Mouse (Mus musculus): ENCODE measurements at regions not wholly inside any gene's neighbourhood (a gene's known extent, or its start where the extent isn't known, plus 50 kb on each side); places are given as distances from the start of the nearest gene placed in this dataset.

DNA sequence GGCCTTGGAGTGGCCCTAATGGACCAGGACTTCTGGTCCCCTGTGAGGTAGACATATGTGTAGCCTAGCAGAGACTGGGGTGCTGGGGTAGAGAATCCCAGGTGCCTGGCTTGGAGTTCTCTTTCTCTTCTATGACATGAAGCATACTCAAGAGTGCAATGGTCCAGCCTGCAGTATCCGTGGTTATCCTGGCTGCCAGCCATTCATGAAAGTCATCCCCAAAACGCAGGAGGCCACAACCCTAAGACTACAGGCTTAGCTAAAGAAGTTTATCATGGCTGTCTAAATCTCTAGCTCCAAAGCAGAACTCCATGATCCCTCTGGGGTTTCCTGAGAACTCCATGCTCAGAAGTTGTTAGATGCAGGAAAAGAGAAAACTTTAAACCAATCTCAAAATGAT lies 117.0 kb downstream of the Chic2 start:
- TF ChIP-seq POLR2A (IDR thresholded peaks at IDR 0.05; ENCODE audit: borderline replicate concordance, insufficient read depth, low read length) = no peak
- no peak for TF ChIP-seq CTCF (IDR thresholded peaks at IDR 0.05; ENCODE audit: borderline replicate concordance, insufficient read depth, low read depth, low read length)
- H3K27me3 ChIP-seq (ENCODE audit: control insufficient read depth, insufficient read depth, low read length) = no peaks in the 10 kb centered on the region
- no peak overlapping the region for H3K27ac ChIP-seq (ENCODE audit: insufficient read depth, low read length)
- H3K4me1 ChIP-seq (ENCODE audit: control insufficient read depth, insufficient read depth, low read length) = no peaks in the 10 kb centered on the region; the same call in 1 of the 2 replicates
- DNase-seq = no peak
- no peak overlapping the region for H3K4me3 ChIP-seq (replicated peaks; ENCODE audit: insufficient read depth, low read depth, low read length)
- 58% methylated on average over 2 of the region's 2 CpGs for WGBS

DNA sequence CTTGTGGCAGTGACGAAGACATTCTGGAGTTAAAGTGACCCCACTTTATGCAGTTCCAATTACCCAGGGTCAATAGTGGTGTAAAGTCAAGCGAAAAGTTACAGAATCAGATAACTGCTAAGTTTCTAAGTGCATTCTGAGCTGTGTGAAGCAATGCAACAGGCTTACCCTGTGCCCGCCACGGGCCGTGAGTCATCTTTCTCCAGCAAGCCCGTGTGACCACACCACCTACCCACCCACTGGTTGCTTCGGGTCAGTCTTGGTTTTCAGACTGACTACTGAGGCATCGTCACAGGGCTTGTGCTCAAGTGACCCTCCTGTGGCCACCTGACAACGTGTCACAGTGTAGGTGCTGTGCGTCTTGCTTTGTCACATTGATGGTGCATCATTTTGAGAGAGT lies 118.8 kb downstream of the Chic2 start:
- no peaks in the 10 kb centered on the region for H3K27me3 ChIP-seq (ENCODE audit: control insufficient read depth, insufficient read depth, low read length)
- H3K4me3 ChIP-seq (replicated peaks; ENCODE audit: insufficient read depth, low read depth, low read length) = no peak overlapping the region
- H3K4me1 ChIP-seq (ENCODE audit: control insufficient read depth, insufficient read depth, low read length) = no peaks in the 10 kb centered on the region; the same call in 1 of the 2 replicates
- TF ChIP-seq CTCF (IDR thresholded peaks at IDR 0.05; ENCODE audit: borderline replicate concordance, insufficient read depth, low read depth, low read length) = no peak
- TF ChIP-seq POLR2A (IDR thresholded peaks at IDR 0.05; ENCODE audit: borderline replicate concordance, insufficient read depth, low read length) = no peak
- DNase-seq = no peak
- no peak overlapping the region for H3K27ac ChIP-seq (ENCODE audit: insufficient read depth, low read length)
- WGBS = 90% methylated on average over 10 of the region's 10 CpGs

DNA sequence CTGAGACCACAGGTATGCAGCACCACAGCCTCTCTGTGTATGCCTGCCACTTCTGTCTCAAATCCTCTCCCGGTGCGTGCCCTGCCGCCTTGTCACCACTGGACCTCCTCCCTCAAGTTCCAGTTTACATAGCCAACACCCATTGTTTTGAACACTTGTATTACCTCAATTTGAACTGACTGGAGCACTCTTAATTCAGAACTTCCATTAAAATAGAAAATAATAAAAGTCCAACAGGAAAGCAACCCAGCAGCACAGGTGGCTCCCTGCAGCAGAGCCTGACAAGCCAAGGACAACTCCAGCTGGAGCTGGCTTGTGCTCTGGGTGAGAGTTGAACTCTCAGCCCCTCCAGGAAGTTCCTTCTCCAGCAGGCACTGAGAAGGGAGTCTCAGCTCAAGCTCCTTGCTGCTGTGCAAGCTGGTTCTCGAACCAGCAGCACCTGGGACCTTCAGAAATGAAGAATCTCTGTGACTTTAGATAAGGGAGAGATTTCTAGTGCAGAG lies 120.5 kb downstream of the Chic2 start:
- DNase-seq = no peak
- H3K27ac ChIP-seq (ENCODE audit: insufficient read depth, low read length) = no peak overlapping the region
- TF ChIP-seq POLR2A (IDR thresholded peaks at IDR 0.05; ENCODE audit: borderline replicate concordance, insufficient read depth, low read length) (no peak), CTCF (IDR thresholded peaks at IDR 0.05; ENCODE audit: borderline replicate concordance, insufficient read depth, low read depth, low read length) (no peak)
- no peaks in the 10 kb centered on the region for H3K27me3 ChIP-seq (ENCODE audit: control insufficient read depth, insufficient read depth, low read length)
- WGBS = 87% methylated on average over 4 of the region's 4 CpGs
- no peaks in the 10 kb centered on the region; the same call in 1 of the 2 replicates for H3K4me1 ChIP-seq (ENCODE audit: control insufficient read depth, insufficient read depth, low read length)
- H3K4me3 ChIP-seq (replicated peaks; ENCODE audit: insufficient read depth, low read depth, low read length) = no peak overlapping the region

DNA sequence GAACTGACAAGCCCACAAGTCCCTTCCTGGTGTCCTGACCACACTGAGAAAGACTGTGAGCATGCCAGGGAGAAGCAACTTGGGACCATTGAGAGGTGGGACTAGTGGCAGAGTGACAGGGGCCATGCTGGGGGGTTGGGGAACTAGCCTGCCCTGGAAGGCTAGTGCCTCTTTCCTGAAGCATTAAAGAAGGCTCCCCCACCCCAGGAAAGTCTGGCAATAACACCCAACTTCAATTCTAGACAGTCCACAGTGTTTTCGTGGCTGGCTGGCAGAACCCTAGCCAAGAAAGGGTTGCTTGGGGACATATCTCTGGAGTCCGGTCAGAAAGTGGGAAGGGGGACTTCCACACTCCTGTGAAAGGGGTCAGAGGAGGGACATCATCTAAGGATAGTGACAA lies 121.2 kb downstream of the Chic2 start:
- no peak for TF ChIP-seq CTCF (IDR thresholded peaks at IDR 0.05; ENCODE audit: borderline replicate concordance, insufficient read depth, low read depth, low read length)
- no peak for TF ChIP-seq POLR2A (IDR thresholded peaks at IDR 0.05; ENCODE audit: borderline replicate concordance, insufficient read depth, low read length)

DNA sequence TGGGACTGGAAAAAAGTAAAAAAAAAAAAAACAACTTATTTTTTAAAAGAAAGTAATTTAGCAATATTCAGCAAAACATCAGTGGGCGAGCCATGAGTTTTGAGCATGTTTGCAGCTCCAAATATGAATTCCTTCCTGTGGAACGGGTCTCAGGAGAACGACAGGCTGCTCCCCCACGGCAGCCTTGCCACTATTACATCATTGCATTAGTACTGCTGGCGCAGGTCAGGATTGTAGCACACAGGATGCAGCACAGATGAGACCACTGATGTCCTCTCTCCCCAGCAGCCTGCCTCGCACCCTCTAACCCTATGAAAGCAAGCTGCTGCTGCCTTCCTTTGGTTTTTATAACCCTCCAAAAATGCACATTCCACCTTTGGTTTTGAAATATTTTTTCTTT lies 121.7 kb downstream of the Chic2 start:
- H3K4me1 ChIP-seq (ENCODE audit: control insufficient read depth, insufficient read depth, low read length) = no peaks in the 10 kb centered on the region; the same call in 1 of the 2 replicates
- WGBS = 81% methylated on average over 6 of the region's 6 CpGs
- H3K4me3 ChIP-seq (replicated peaks; ENCODE audit: insufficient read depth, low read depth, low read length) = no peak overlapping the region
- TF ChIP-seq CTCF (IDR thresholded peaks at IDR 0.05; ENCODE audit: borderline replicate concordance, insufficient read depth, low read depth, low read length) = no peak
- no peak overlapping the region for H3K27ac ChIP-seq (ENCODE audit: insufficient read depth, low read length)
- DNase-seq = no peak
- H3K27me3 ChIP-seq (ENCODE audit: control insufficient read depth, insufficient read depth, low read length) = no peaks in the 10 kb centered on the region

More for the DNA sequence above, 121.2 kb downstream of the Chic2 start:
- H3K4me3 ChIP-seq (replicated peaks; ENCODE audit: insufficient read depth, low read depth, low read length) = no peak overlapping the region
- no peaks in the 10 kb centered on the region for H3K27me3 ChIP-seq (ENCODE audit: control insufficient read depth, insufficient read depth, low read length)
- no peak for DNase-seq
- no peaks in the 10 kb centered on the region; the same call in 1 of the 2 replicates for H3K4me1 ChIP-seq (ENCODE audit: control insufficient read depth, insufficient read depth, low read length)
- H3K27ac ChIP-seq (ENCODE audit: insufficient read depth, low read length) = no peak overlapping the region
- WGBS = 40% methylated on average over 2 of the region's 2 CpGs

DNA sequence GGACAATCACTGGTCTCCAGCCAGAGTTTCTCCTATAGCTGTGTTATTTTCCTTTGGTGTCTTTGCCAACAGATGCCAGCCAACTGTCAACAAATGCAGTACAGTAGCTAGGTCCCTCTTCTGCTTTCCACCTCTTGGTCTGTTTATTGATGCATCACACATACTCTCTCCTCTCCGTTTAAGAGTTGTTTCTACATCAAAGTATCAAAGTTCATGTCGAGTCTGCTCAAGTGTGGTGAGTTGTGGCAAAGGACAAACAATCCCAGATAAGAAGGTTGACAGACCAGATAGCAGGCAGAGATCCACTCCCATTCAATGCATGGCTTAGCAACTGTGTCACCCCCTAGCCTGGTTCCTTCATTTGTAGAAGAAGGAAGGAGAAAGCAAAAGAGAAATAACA lies 123.6 kb downstream of the Chic2 start:
- Histone ChIP-seq H3K4me1 (ENCODE audit: control insufficient read depth, insufficient read depth, low read length) (no peaks in the 10 kb centered on the region; the same call in 1 of the 2 replicates), H3K27me3 (ENCODE audit: control insufficient read depth, insufficient read depth, low read length) (no peaks in the 10 kb centered on the region), H3K27ac (ENCODE audit: insufficient read depth, low read length) (no peak overlapping the region), H3K4me3 (replicated peaks; ENCODE audit: insufficient read depth, low read depth, low read length) (no peak overlapping the region)
- TF ChIP-seq POLR2A (IDR thresholded peaks at IDR 0.05; ENCODE audit: borderline replicate concordance, insufficient read depth, low read length) = no peak
- no peak for TF ChIP-seq CTCF (IDR thresholded peaks at IDR 0.05; ENCODE audit: borderline replicate concordance, insufficient read depth, low read depth, low read length)
- no peak for DNase-seq
- whole genome bisulfite sequencing = 57% methylated on average over 2 of the region's 2 CpGs

DNA sequence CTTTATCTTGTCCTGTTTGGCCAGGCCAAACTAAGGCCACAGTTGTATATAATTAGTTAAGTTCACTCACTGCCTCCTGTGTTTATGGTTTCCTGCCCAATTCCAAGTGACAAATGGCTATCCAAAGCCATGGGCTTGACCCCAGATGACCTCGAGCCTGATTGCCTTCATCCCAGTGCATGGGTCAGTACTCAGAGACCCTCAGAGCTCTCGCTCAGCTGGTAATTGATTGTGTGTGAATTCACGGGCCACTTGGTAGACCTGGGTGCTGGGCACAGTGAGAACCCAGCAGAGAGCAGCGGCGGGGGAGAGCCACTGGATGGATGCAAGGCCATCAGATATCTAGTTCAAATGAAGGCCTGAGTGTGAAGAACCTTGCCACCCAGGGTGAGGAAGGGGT lies 124.1 kb downstream of the Chic2 start:
- WGBS = 69% methylated on average over 5 of the region's 5 CpGs
- no peak for DNase-seq
- Histone ChIP-seq H3K4me3 (replicated peaks; ENCODE audit: insufficient read depth, low read depth, low read length) (no peak overlapping the region), H3K4me1 (ENCODE audit: control insufficient read depth, insufficient read depth, low read length) (no peaks in the 10 kb centered on the region; the same call in 1 of the 2 replicates), H3K27me3 (ENCODE audit: control insufficient read depth, insufficient read depth, low read length) (no peaks in the 10 kb centered on the region), H3K27ac (ENCODE audit: insufficient read depth, low read length) (no peak overlapping the region)
- TF ChIP-seq CTCF (IDR thresholded peaks at IDR 0.05; ENCODE audit: borderline replicate concordance, insufficient read depth, low read depth, low read length) (no peak), POLR2A (IDR thresholded peaks at IDR 0.05; ENCODE audit: borderline replicate concordance, insufficient read depth, low read length) (no peak)

DNA sequence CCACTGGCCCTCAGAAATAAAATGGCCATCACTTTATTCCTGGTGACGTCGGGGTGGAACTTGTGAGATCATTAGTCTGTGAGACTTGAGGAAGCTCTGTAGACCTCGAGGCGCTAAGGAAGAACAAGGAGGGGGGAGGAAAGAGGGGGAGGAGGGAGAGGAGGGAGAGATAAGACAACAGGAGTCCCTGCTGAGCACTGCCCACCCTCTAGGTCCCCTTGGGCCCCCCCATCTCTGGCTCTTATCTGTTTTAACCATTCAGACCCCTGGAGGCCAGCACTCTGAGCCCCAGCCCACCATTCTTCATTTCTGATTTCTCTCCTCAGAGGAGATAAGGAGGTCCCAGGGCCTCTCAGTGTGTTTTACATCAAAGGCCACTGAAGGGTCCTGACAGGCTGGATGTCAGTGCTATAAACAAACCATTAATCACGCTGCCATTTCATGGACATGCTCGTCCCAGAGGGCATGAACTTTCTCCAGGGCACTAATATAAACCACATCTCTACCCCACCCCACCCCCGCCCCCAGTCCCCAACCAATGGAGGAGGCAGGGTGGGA lies 139.0 kb downstream of the Chic2 start:
- DNase-seq = no peak
- Histone ChIP-seq H3K4me3 (replicated peaks; ENCODE audit: insufficient read depth, low read depth, low read length) (no peak overlapping the region), H3K4me1 (ENCODE audit: control insufficient read depth, insufficient read depth, low read length) (no peaks in the 10 kb centered on the region), H3K27me3 (ENCODE audit: control insufficient read depth, insufficient read depth, low read length) (no peaks in the 10 kb centered on the region), H3K27ac (ENCODE audit: insufficient read depth, low read length) (no peak overlapping the region)
- 64% methylated on average over 7 of the region's 7 CpGs for WGBS
- TF ChIP-seq POLR2A (IDR thresholded peaks at IDR 0.05; ENCODE audit: borderline replicate concordance, insufficient read depth, low read length) (no peak), CTCF (IDR thresholded peaks at IDR 0.05; ENCODE audit: borderline replicate concordance, insufficient read depth, low read depth, low read length) (no peak)

Data from cerebellum, adult 2 months (tissue).